Mouse (Mus musculus) frontal cortex, adult 2 months (tissue): ENCODE data around the gene Plekhm1. TPM values are rescaled to one million over a fixed set of nuclear protein-coding genes. Genes with fewer than 3 reads are reported as not detected.

Experiments used
- DNase-seq, 2 experiments: peaks; one replicate each; pipeline ENCODE4 v3.0.0; 2022; ENCODE audit warnings: low spot score in 1 of 2; ENCODE audit errors: extremely low spot score in 1 of 2
- polyA plus RNA-seq: library from polyadenylated mRNA; depleted of rRNA; stranded (reverse); fragments of >200 nt; gene quantifications from 2 replicates; pipeline ENCODE4 v1.2.3, GENCODE M21; 2012

Gene Plekhm1
- polyA plus RNA-seq, 1 experiment = 15.6 TPM

GRCm38 (mm10) chr11:103396236-103396635, 16.3 kb downstream of the Plekhm1 start:
- no peak for DNase-seq

GRCm38 (mm10) chr11:103394604-103395003, 17.9 kb downstream of the Plekhm1 start:
- no peak for DNase-seq

GRCm38 (mm10) chr11:103394025-103394424, 18.5 kb downstream of the Plekhm1 start:
- no peak for DNase-seq

GRCm38 (mm10) chr11:103387870-103388526, 24.5 kb downstream of the Plekhm1 start:
- DNase-seq = no peak

- no peak for DNase-seq
These were observed 25.7 kb downstream of the Plekhm1 start for GRCm38 (mm10) chr11:103386827-103387226.

GRCm38 (mm10) chr11:103381956-103382613, 30.4 kb downstream of the Plekhm1 start:
- peak in 1 of 2 experiments; percentile 70 for DNase-seq

GRCm38 (mm10) chr11:103381505-103381904, 31.0 kb downstream of the Plekhm1 start:
- DNase-seq = no peak

- no peak for DNase-seq
These were observed 32.0 kb downstream of the Plekhm1 start for GRCm38 (mm10) chr11:103380460-103380859.

GRCm38 (mm10) chr11:103378341-103378740, 34.1 kb downstream of the Plekhm1 start:
- DNase-seq = no peak

- DNase-seq = no peak
These were observed 36.7 kb downstream of the Plekhm1 start for GRCm38 (mm10) chr11:103375772-103376171.

- DNase-seq = no peak
These were observed 37.2 kb downstream of the Plekhm1 start for GRCm38 (mm10) chr11:103375258-103375657.

- no peak for DNase-seq
These were observed 38.6 kb downstream of the Plekhm1 start for GRCm38 (mm10) chr11:103373922-103374321.

- no peak for DNase-seq
These were observed 39.9 kb downstream of the Plekhm1 start for GRCm38 (mm10) chr11:103372561-103372960.

GRCm38 (mm10) chr11:103372068-103372467, 40.4 kb downstream of the Plekhm1 start:
- DNase-seq = no peak

- DNase-seq = no peak
These were observed 41.3 kb downstream of the Plekhm1 start for GRCm38 (mm10) chr11:103371222-103371539.

GRCm38 (mm10) chr11:103370397-103371221, 41.9 kb downstream of the Plekhm1 start:
- no peak for DNase-seq

GRCm38 (mm10) chr11:103365530-103365929, 47.0 kb downstream of the Plekhm1 start:
- DNase-seq = no peak

GRCm38 (mm10) chr11:103365022-103365421, 47.5 kb downstream of the Plekhm1 start:
- peak in 1 of 2 experiments; percentile 46 for DNase-seq

- DNase-seq = no peak
These were observed 48.2 kb downstream of the Plekhm1 start for GRCm38 (mm10) chr11:103364335-103364734.

- DNase-seq = peak in 1 of 2 experiments; percentile 47
These were observed 49.0 kb downstream of the Plekhm1 start, which contains the start of gene Arhgap27 for GRCm38 (mm10) chr11:103363214-103364148. Arhgap27 (minus strand) TSS chr11:103363692.
